Mouse (Mus musculus) embryo, embryonic 11 days (tissue): Measurements from ENCODE around the gene Tnfaip1.
A peak's percentile ranks its signal among the peaks of the same experiment; 100 is the strongest.
"Not testable (repeated sequence)": the region's sequence is repeated elsewhere in the genome, so short reads cannot be mapped to it uniquely, and the experiment has no call there.

Experiments used
- DNase-seq: peaks from one replicate; pipeline ENCODE4 v3.0.0-alpha.2; 2015

Gene Tnfaip1

GRCm38 (mm10) chr11:78535376-78536079, 604 bp downstream of the Tnfaip1 start:
- peak; percentile 74 for DNase-seq

GRCm38 (mm10) chr11:78534516-78534915, 1.6 kb downstream of the Tnfaip1 start:
- no peak for DNase-seq

GRCm38 (mm10) chr11:78531515-78531914, 4.6 kb downstream of the Tnfaip1 start:
- not testable (repeated sequence) for DNase-seq

DNA sequence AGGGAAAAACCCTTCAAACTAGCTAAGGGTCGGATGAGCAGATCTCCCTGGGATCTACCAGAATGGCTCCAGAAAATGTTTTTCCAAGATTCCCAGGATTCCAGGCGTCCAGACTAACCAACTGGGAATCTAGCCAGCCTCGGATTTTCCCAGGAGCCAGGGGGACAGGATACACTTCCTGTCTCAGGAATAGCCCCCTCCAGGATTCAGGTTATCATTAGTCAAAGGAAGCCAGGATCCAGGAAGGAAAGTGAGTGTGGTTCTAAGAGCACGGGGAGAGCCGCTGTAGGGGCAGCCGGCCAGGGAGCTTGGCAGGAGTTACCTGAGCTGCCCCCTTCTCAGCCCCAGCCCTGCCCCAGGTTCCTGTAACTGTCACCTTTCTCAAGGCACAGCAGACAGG, 5.1 kb downstream of the Tnfaip1 start:
- no peak for DNase-seq

- DNase-seq: no peak
These were observed 6.1 kb downstream of the Tnfaip1 start for GRCm38 (mm10) chr11:78530001-78530400.

GRCm38 (mm10) chr11:78528714-78529113, 7.4 kb downstream of the Tnfaip1 start:
- DNase-seq: no peak

- no peak for DNase-seq
These were observed 11.3 kb downstream of the Tnfaip1 start for GRCm38 (mm10) chr11:78524838-78525237.

DNA sequence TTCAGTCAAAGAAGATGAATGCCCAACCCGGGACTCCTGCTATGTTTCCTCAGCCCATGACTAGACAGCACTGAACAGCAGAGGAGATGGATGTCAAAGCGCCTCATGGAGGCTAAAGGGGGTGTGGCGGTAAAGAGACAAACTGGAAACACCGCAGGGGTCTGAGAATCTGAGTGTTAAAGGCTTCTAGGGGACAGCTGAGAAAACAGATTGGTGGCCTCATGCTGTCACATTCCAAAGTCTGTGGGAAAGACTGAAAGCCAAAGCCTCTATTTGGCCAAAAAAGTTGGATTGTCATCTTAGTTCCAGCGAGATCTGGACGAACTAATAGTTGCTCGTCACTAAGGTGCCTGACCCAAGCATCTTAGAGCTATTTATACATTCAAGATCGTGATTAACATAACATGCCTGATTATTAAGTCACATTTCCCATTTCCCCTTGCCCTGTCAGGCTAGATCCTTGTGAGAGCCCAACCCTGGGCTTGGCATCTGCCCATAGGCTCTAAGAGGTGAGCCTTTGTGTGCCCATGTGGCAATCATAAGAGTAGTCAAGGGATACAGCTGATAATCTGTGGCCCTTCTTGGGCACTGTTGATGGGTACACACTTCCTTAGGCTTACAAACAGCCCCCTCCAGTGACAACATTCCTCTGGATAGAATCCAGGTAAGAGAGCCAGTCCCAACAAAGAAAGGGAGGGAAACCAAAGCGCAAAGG, 12.7 kb downstream of the Tnfaip1 start:
- DNase-seq: peak; percentile 49

- no peak for DNase-seq
These were observed 13.6 kb downstream of the Tnfaip1 start for GRCm38 (mm10) chr11:78522481-78522997.

DNA sequence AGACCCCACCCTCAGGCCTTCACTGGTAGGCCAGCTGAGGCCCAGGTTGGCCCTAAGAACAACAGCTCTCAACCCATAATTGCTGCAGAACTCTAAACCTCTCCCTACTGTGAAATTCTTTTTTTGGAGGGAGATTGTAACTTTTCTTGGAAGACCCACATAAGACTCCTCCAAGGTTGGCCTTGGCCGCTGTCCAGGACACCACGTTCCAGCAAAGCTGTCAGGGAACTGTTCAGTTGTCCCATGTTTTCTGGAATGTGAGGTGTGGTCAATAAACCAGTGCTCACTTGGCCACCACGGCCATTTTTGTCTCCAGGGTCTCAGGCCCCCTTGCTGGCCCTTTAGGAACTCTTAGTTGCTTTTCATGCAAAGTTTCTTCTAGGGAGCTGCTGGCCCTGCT, 14.3 kb downstream of the Tnfaip1 start:
- DNase-seq: no peak

GRCm38 (mm10) chr11:78518931-78519330, 17.2 kb downstream of the Tnfaip1 start:
- DNase-seq: no peak

DNA sequence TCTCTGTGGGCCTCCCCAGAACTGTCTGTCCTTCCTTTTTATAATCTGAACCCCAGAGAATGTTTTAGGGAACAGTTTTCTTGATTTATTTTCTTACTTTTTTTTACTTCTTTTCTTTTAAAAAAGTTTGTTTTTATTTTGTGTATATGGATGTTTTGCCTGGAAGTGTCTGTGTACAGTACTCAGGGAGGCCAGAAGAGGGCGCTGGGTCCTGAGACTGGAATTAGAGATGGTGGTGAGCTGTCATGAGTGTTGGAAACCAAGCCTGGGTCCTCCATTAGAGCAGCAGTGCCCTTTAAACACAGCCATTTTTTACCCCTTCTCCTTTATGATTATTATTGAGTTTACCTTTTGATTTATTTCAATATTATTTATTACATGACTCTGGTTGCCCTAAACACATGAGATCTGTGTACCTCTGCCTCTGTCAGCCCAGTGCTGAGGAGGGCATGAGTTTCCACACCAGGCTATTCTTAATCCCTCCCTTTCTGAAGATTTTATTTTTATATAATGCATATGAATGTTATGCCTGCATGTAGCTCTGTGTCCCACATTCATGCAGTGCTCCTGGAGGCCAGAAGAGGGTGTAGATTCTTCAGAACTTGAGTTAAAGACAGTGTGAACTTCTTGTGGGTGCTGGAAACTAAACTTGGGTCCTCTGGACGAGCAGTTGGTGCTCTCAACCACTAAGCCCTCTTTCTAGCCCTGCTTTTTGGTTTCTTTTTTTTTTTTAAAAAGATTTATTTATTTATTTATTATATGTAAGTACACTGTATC, 20.4 kb downstream of the Tnfaip1 start:
- no peak for DNase-seq

- DNase-seq: no peak
These were observed 22.9 kb downstream of the Tnfaip1 start for GRCm38 (mm10) chr11:78513106-78513790.

DNA sequence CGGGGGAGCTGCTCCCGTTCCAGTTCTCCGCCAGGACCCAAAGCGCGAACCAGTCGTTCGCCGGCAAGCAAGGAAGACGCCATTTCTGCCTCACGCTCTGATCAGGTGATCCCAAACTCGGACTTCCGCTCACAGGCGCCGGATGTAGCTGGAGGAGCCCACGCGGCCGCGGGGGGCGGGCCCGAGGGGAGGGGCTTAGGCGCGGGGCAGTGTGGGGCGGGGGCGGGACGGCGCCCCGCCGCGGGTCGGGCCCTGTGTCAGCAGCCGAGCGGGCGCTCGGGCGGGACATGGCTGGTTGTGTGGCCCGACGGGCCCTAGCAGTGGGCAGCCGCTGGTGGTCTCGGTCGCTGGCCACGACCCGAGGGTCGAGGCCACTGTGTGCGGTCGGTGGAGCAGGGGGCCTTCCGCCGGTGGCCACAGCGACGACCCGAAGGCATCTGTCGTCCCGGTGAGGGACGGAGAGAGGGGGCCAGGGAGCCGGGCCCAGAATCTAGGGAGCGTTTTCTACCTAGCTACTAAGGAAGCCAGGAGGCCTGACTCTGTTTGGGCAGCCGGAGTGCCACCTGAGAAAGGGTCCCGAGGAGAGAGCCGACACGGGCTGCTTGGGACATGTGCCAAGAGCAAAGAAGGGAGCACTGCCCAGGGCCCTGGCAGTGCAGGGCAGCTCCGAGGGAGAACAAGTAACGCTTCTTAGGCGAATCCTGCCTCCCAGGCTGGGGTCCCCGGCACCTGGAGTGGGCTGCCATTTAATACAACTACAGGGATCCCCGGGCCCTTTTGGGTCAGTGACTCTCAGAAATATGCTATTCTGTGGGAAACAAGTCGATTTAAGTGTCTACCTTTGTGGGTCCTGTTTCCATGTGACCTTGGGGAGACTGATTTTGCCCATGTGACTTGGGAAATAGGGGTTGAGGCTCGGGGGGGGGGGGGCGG, 23.8 kb downstream of the Tnfaip1 start, which contains the start of the genes Tmem199 and Poldip2:
Gene Tmem199 (minus strand): TSS at position 148 of the 933 bp plus-strand sequence.
Gene Poldip2 (plus strand): TSS at position 169 of the 933 bp plus-strand sequence.
- DNase-seq: peak; percentile 97

- peak; percentile 43 for DNase-seq
These were observed 27.0 kb downstream of the Tnfaip1 start for GRCm38 (mm10) chr11:78509148-78509547.

- no peak for DNase-seq
These were observed 30.7 kb downstream of the Tnfaip1 start for GRCm38 (mm10) chr11:78505430-78505829.

GRCm38 (mm10) chr11:78502909-78503650, 33.1 kb downstream of the Tnfaip1 start, which contains the start of gene Sebox:
TSS of gene Sebox (plus strand) at chr11:78503447.
- DNase-seq: no peak

DNA sequence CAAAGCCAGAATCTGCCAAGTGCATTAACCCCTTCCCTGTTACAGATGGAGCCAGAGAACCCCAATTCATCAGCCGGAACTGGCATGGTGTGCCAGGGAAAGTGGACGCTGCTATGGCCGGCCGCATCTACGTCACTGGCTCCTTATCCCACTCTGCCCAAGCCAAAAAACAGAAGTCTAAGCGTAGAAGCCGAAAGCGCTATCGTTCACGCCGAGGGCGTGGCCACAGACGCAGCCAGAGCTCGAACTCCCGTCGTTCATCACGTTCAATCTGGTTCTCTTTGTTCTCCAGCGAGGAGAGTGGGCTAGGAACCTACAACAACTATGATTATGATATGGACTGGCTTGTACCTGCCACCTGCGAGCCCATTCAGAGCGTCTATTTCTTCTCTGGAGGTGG, 34.6 kb downstream of the Tnfaip1 start:
- DNase-seq: no peak

DNA sequence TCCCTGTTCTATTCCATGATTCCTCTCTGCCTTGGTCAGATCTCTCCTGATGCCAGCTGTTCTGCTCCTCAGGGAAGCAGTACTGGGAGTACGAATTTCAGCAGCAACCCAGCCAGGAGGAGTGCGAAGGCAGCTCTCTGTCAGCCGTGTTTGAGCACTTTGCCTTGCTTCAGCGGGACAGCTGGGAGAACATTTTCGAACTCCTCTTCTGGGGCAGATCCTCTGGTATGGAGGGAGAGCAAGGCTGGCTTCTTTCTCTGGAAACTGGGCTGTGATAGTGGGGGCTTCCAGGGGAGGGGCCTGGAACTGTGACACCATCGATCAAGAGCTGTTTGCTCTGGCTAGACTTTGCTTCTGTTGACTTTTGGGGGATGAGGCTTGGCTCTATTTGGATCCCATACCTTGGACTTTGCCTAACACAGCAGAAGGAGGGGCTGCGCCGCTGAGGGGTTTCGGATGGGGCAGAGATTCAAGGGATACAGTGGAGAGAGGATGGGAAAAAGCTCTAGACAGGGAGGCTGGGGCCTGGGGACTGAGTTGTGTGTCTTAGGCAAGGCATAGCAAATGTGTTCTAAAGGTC, 35.4 kb downstream of the Tnfaip1 start:
- no peak for DNase-seq

DNA sequence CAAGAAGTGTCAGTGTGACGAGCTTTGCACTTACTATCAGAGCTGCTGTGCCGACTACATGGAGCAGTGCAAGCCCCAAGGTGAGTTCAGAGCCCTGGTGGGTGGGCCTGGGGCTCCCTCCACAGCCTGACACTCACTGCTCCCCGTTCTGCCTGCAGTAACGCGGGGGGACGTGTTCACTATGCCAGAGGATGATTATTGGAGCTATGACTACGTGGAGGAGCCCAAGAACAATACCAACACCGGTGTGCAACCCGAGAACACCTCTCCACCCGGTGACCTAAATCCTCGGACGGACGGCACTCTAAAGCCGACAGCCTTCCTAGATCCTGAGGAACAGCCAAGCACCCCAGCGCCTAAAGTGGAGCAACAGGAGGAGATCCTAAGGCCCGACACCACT, 36.6 kb downstream of the Tnfaip1 start:
- DNase-seq: no peak
